Mouse (Mus musculus): ENCODE measurements at regions not wholly inside any gene's neighbourhood (a gene's known extent, or its start where the extent isn't known, plus 50 kb on each side); places are given as distances from the start of the nearest gene placed in this dataset.

- 17% methylated on average over 9 of the region's 9 CpGs for WGBS
- Histone ChIP-seq H3K27me3 (ENCODE audit: control insufficient read depth, insufficient read depth, low read length) (no peaks in the 10 kb centered on the region), H3K36me3 (ENCODE audit: control insufficient read depth, insufficient read depth, low read length) (no peaks in the 10 kb centered on the region), H3K27ac (ENCODE audit: insufficient read depth, low read depth, low read length) (no peak overlapping the region), H3K4me3 (ENCODE audit: low read depth, low read length) (no peak overlapping the region), H3K4me1 (ENCODE audit: control insufficient read depth, insufficient read depth, insufficient read length, low read length) (peaks cover 9% of the 10 kb centered on the region; the same call in 1 of the 2 replicates)
- TF ChIP-seq POLR2A (IDR thresholded peaks at IDR 0.05; ENCODE audit: low read depth, low read length) (no peak), CTCF (IDR thresholded peaks at IDR 0.05; ENCODE audit: extremely low read depth, insufficient read length, insufficient replicate concordance, low read depth, low read length) (no peak)
Observed at GRCm38 (mm10) chr12:54334491-54335132, 131.0 kb upstream of the Egln3 start.

GRCm38 (mm10) chr12:54333632-54334321, 130.1 kb upstream of the Egln3 start:
- Histone ChIP-seq H3K27ac (ENCODE audit: insufficient read depth, low read depth, low read length) (no peak overlapping the region), H3K4me3 (ENCODE audit: low read depth, low read length) (no peak overlapping the region), H3K36me3 (ENCODE audit: control insufficient read depth, insufficient read depth, low read length) (no peaks in the 10 kb centered on the region), H3K27me3 (ENCODE audit: control insufficient read depth, insufficient read depth, low read length) (no peaks in the 10 kb centered on the region), H3K4me1 (ENCODE audit: control insufficient read depth, insufficient read depth, insufficient read length, low read length) (peaks cover 9% of the 10 kb centered on the region; the same call in 1 of the 2 replicates)
- WGBS: 87% methylated on average over 14 of the region's 14 CpGs
- TF ChIP-seq POLR2A (IDR thresholded peaks at IDR 0.05; ENCODE audit: low read depth, low read length): no peak
- TF ChIP-seq CTCF (IDR thresholded peaks at IDR 0.05; ENCODE audit: extremely low read depth, insufficient read length, insufficient replicate concordance, low read depth, low read length): no peak

GRCm38 (mm10) chr12:54327483-54327882, 123.8 kb upstream of the Egln3 start:
- Histone ChIP-seq H3K27me3 (ENCODE audit: control insufficient read depth, insufficient read depth, low read length) (no peaks in the 10 kb centered on the region), H3K4me3 (ENCODE audit: low read depth, low read length) (no peak overlapping the region), H3K27ac (ENCODE audit: insufficient read depth, low read depth, low read length) (no peak overlapping the region), H3K36me3 (ENCODE audit: control insufficient read depth, insufficient read depth, low read length) (no peaks in the 10 kb centered on the region), H3K4me1 (ENCODE audit: control insufficient read depth, insufficient read depth, insufficient read length, low read length) (no peaks in the 10 kb centered on the region)
- WGBS: 57% methylated on average over 1 of the region's 1 CpGs
- TF ChIP-seq CTCF (IDR thresholded peaks at IDR 0.05; ENCODE audit: extremely low read depth, insufficient read length, insufficient replicate concordance, low read depth, low read length): no peak
- no peak for TF ChIP-seq POLR2A (IDR thresholded peaks at IDR 0.05; ENCODE audit: low read depth, low read length)

GRCm38 (mm10) chr12:54326571-54326970, 122.9 kb upstream of the Egln3 start:
- no peak overlapping the region for H3K4me3 ChIP-seq (ENCODE audit: low read depth, low read length)
- 77% methylated on average over 7 of the region's 7 CpGs for WGBS
- no peaks in the 10 kb centered on the region for H3K27me3 ChIP-seq (ENCODE audit: control insufficient read depth, insufficient read depth, low read length)
- no peaks in the 10 kb centered on the region for H3K36me3 ChIP-seq (ENCODE audit: control insufficient read depth, insufficient read depth, low read length)
- TF ChIP-seq POLR2A (IDR thresholded peaks at IDR 0.05; ENCODE audit: low read depth, low read length) (no peak), CTCF (IDR thresholded peaks at IDR 0.05; ENCODE audit: extremely low read depth, insufficient read length, insufficient replicate concordance, low read depth, low read length) (no peak)
- H3K4me1 ChIP-seq (ENCODE audit: control insufficient read depth, insufficient read depth, insufficient read length, low read length): no peaks in the 10 kb centered on the region
- no peak overlapping the region for H3K27ac ChIP-seq (ENCODE audit: insufficient read depth, low read depth, low read length)

- no peak overlapping the region for H3K4me3 ChIP-seq (ENCODE audit: low read depth, low read length)
- no peaks in the 10 kb centered on the region for H3K36me3 ChIP-seq (ENCODE audit: control insufficient read depth, insufficient read depth, low read length)
- no peak for TF ChIP-seq CTCF (IDR thresholded peaks at IDR 0.05; ENCODE audit: extremely low read depth, insufficient read length, insufficient replicate concordance, low read depth, low read length)
- TF ChIP-seq POLR2A (IDR thresholded peaks at IDR 0.05; ENCODE audit: low read depth, low read length): no peak
- H3K27me3 ChIP-seq (ENCODE audit: control insufficient read depth, insufficient read depth, low read length): no peaks in the 10 kb centered on the region
- no peak overlapping the region for H3K27ac ChIP-seq (ENCODE audit: insufficient read depth, low read depth, low read length)
- 98% methylated on average over 5 of the region's 5 CpGs for WGBS
- peaks cover 10% of the 10 kb centered on the region for H3K4me1 ChIP-seq (ENCODE audit: control insufficient read depth, insufficient read depth, insufficient read length, low read length)
Observed at GRCm38 (mm10) chr12:54320533-54320932, 116.9 kb upstream of the Egln3 start.

- H3K4me1 ChIP-seq (ENCODE audit: control insufficient read depth, insufficient read depth, insufficient read length, low read length): peaks cover 20% of the 10 kb centered on the region
- 5% methylated on average over 16 of the region's 16 CpGs for WGBS
- peak overlapping the region; percentile 58 for H3K27ac ChIP-seq (ENCODE audit: insufficient read depth, low read depth, low read length)
- H3K4me3 ChIP-seq (ENCODE audit: low read depth, low read length): peak overlapping the region; percentile 24; the same call in 1 of the 2 replicates
- H3K27me3 ChIP-seq (ENCODE audit: control insufficient read depth, insufficient read depth, low read length): no peaks in the 10 kb centered on the region
- TF ChIP-seq CTCF (IDR thresholded peaks at IDR 0.05; ENCODE audit: extremely low read depth, insufficient read length, insufficient replicate concordance, low read depth, low read length): no peak
- no peak for TF ChIP-seq POLR2A (IDR thresholded peaks at IDR 0.05; ENCODE audit: low read depth, low read length)
- no peaks in the 10 kb centered on the region for H3K36me3 ChIP-seq (ENCODE audit: control insufficient read depth, insufficient read depth, low read length)
Observed at GRCm38 (mm10) chr12:54316980-54317471, 113.4 kb upstream of the Egln3 start.

- no peak overlapping the region for H3K27ac ChIP-seq (ENCODE audit: insufficient read depth, low read depth, low read length)
- no peak overlapping the region for H3K4me3 ChIP-seq (ENCODE audit: low read depth, low read length)
- no peaks in the 10 kb centered on the region for H3K36me3 ChIP-seq (ENCODE audit: control insufficient read depth, insufficient read depth, low read length)
- 71% methylated on average over 15 of the region's 15 CpGs for WGBS
- H3K4me1 ChIP-seq (ENCODE audit: control insufficient read depth, insufficient read depth, insufficient read length, low read length): peaks cover 25% of the 10 kb centered on the region
- no peak for TF ChIP-seq POLR2A (IDR thresholded peaks at IDR 0.05; ENCODE audit: low read depth, low read length)
- TF ChIP-seq CTCF (IDR thresholded peaks at IDR 0.05; ENCODE audit: extremely low read depth, insufficient read length, insufficient replicate concordance, low read depth, low read length): no peak
- no peaks in the 10 kb centered on the region for H3K27me3 ChIP-seq (ENCODE audit: control insufficient read depth, insufficient read depth, low read length)
Observed at GRCm38 (mm10) chr12:54316066-54316567, 112.5 kb upstream of the Egln3 start.
